Mouse (Mus musculus) lung, postnatal 0 days (tissue): Measurements from ENCODE around the gene Jakmip3. TPM values are rescaled to one million over a fixed set of nuclear protein-coding genes. Genes with fewer than 3 reads are reported as not detected.
A peak's percentile ranks its signal among the peaks of the same experiment; 100 is the strongest.

ENCODE experiments used
- ATAC-seq: fragments of 200-750 bp; cut with Nextera tagmentation; 2 replicates; pipeline ENCODE4 v1.8.0; 2017; ENCODE audit warnings: moderate library complexity
- DNase-seq: peaks from one replicate; pipeline ENCODE4 v3.0.0-alpha.2; 2016; ENCODE audit warnings: low spot score
- H3K27ac ChIP-seq: fragments of 300-500 bp; sonication (generic); 2 replicates; pipeline ENCODE4 v1.5.1; 2014; ENCODE audit warnings: antibody characterized with exemption, mild to moderate bottlenecking, low read length, mixed read lengths
- H3K27me3 ChIP-seq: fragments of 300-500 bp; sonication (generic); replicated peaks from 2 replicates; pipeline ENCODE4 v1.6.1; 2014; ENCODE audit warnings: low read length, mixed read lengths; ENCODE audit not compliant: insufficient read depth
- H3K36me3 ChIP-seq: fragments of 300-500 bp; sonication (generic); 2 replicates; pipeline ENCODE4 v1.6.1; 2014; ENCODE audit warnings: low read length, mixed read lengths; ENCODE audit not compliant: insufficient read depth
- H3K4me1 ChIP-seq: fragments of 300-500 bp; sonication (generic); 2 replicates; pipeline ENCODE4 v1.6.1; 2014; ENCODE audit warnings: antibody characterized with exemption, low read depth, low read length, mixed read lengths; ENCODE audit not compliant: insufficient read depth
- H3K4me2 ChIP-seq: fragments of 300-500 bp; sonication (generic); replicated peaks from 2 replicates; pipeline ENCODE4 v1.6.1; 2014; ENCODE audit warnings: low read depth, mild to moderate bottlenecking, low read length, moderate library complexity, mixed read lengths
- H3K4me3 ChIP-seq: fragments of 300-500 bp; sonication (generic); 2 replicates; pipeline ENCODE4 v1.5.1; 2014; ENCODE audit warnings: low read depth, low read length
- H3K9ac ChIP-seq: fragments of 300-500 bp; sonication (generic); replicated peaks from 2 replicates; pipeline ENCODE4 v1.6.1; 2014; ENCODE audit warnings: low read depth, mild to moderate bottlenecking
- H3K9me3 ChIP-seq: fragments of 300-500 bp; sonication (generic); 2 replicates; pipeline ENCODE4 v1.6.1; 2016; ENCODE audit warnings: low read length, mixed read lengths
- CTCF ChIP-seq: IDR thresholded peaks from 2 replicates; pipeline ENCODE4 v1.5.1; 2016; ENCODE audit warnings: antibody characterized with exemption, mild to moderate bottlenecking
- EP300 ChIP-seq: IDR thresholded peaks from 2 replicates; pipeline ENCODE4 v1.6.1; 2016; ENCODE audit warnings: antibody characterized with exemption, mild to moderate bottlenecking, control low read depth
- WGBS: fragments of 180-500 bp; shearing (Covaris S2); extraction: QIAGEN DNeasy Blood & Tissue Kit; methylation state at CpG from one replicate; pipeline ENCODE4 v1.1.7; 2014; 5-methylcytosine and 5-hydroxymethylcytosine counted together
- polyA plus RNA-seq: library from polyadenylated mRNA; unstranded; fragments of >200 nt; fragmentation: Nextera tagmentation; extraction: Ambion mirVana; gene quantifications from 2 replicates; pipeline ENCODE4 v1.2.1, GENCODE M21; 2015

The Jakmip3 gene
- polyA plus RNA-seq, 1 experiment from 2014 or later, result not detected

DNA sequence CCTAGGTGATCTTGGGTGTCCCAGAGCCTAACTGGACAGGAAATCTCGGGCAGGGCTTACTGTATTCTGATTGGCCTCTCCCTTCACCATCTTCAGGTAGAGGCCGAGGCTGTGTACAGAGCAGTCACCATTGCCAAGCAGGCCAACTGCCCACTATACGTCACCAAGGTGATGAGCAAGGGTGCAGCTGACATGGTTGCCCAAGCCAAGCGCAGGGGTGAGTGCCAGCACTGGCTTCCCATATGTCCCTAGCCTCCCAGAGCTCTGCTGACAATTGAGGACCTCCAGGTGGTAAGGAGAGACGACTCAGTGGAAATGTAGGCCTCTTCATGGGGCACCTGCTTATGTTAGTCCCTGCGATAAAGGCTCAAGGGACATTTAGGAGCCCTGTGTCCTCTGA lies 154.2 kb downstream of the Jakmip3 start:
- no peak for TF ChIP-seq CTCF
- TF ChIP-seq EP300, result no peak
- no peak overlapping the region for H3K9ac ChIP-seq
- no peak overlapping the region for H3K4me3 ChIP-seq
- WGBS, result 75% methylated on average over 6 of the region's 6 CpGs
- no peak overlapping the region for H3K27ac ChIP-seq
- ATAC-seq (no peak), DNase-seq (no peak)
- H3K4me2 ChIP-seq, result no peak overlapping the region
- H3K4me1 ChIP-seq, result no peaks in the 10 kb centered on the region
- no peaks in the 10 kb centered on the region for H3K36me3 ChIP-seq
- no peaks in the 10 kb centered on the region for H3K9me3 ChIP-seq
- no peaks in the 10 kb centered on the region for H3K27me3 ChIP-seq

DNA sequence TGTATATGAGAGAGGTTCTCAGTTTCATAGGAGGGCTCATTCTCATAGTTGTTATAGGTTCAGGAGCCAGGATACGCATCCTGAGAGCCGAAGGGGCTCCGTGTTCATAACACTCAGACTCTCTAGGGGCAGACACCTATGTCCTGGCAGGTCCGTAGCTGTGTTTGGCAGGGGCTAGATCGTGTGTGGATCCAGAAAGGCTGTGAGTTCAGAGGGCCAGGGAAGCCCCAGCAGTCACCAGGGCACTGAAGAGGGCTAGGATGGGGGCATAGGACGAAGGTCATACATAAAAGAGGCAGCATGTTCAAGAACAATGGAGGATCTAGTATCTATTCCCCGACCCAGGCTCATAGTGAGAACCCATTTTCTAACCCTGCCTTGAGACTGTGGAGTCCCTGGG lies 154.8 kb downstream of the Jakmip3 start:
- Histone ChIP-seq H3K4me3 (no peak overlapping the region), H3K4me1 (no peaks in the 10 kb centered on the region), H3K36me3 (no peaks in the 10 kb centered on the region), H3K4me2 (no peak overlapping the region), H3K9ac (no peak overlapping the region), H3K27ac (no peak overlapping the region), H3K9me3 (no peaks in the 10 kb centered on the region), H3K27me3 (no peaks in the 10 kb centered on the region)
- ATAC-seq (no peak), DNase-seq (no peak)
- TF ChIP-seq EP300, result no peak
- TF ChIP-seq CTCF, result no peak
- 85% methylated on average over 7 of the region's 7 CpGs for WGBS

DNA sequence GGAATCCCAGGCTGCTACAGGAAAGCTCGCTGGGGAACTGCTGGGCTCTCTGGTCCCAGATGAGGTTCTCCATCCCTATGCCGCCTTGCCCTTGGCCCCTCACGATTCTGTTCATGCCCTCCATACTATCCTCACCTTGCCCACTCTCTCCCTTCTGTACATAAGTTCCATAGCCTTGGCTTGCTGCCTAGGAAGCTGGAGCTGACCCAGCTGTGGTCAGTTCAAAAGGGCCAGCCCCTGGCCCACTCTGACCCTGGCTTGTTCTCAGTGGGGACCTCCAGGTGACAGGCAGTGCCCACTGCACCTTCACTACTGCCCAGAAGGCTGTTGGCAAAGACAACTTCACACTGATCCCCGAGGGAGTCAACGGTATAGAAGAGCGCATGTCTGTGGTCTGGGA lies 155.9 kb downstream of the Jakmip3 start:
- TF ChIP-seq EP300, result no peak
- TF ChIP-seq CTCF, result no peak
- H3K27me3 ChIP-seq, result no peaks in the 10 kb centered on the region
- WGBS, result 77% methylated on average over 6 of the region's 6 CpGs
- H3K9ac ChIP-seq, result no peak overlapping the region
- H3K4me3 ChIP-seq, result no peak overlapping the region
- H3K27ac ChIP-seq, result no peak overlapping the region
- H3K4me1 ChIP-seq, result no peaks in the 10 kb centered on the region
- no peak overlapping the region for H3K4me2 ChIP-seq
- ATAC-seq, result no peak
- H3K9me3 ChIP-seq, result no peaks in the 10 kb centered on the region
- DNase-seq, result no peak
- H3K36me3 ChIP-seq, result no peaks in the 10 kb centered on the region

DNA sequence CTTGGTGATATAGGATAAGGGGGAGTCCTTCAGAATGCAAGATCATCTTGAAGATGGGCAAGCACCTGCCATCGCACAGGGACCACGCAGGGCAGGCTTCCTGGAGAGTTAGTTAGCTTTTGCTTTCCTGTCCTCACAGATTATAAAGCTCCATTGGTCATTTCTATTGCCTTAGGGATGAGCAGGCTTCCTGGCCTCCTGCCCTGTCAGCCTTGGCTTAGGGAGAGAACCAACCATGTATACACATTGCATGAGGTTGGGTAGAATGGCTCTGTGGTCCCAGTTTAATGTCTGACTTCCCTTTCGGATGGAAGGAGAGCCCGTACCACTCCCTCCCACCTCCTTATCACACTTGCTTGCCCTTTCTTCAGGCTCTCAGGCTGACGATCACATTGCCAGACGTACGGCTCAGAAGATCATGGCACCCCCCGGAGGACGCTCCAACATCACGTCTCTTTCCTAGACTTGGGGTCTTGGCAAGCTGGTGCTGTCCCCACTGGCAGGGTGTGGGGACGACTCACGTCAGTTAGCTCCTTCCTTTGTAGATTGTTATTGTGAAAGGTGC lies 160.1 kb downstream of the Jakmip3 start:
- no peaks in the 10 kb centered on the region for H3K27me3 ChIP-seq
- H3K4me2 ChIP-seq, result no peak overlapping the region
- no peak for TF ChIP-seq EP300
- no peak for TF ChIP-seq CTCF
- H3K9me3 ChIP-seq, result no peaks in the 10 kb centered on the region
- H3K9ac ChIP-seq, result no peak overlapping the region
- H3K36me3 ChIP-seq, result no peaks in the 10 kb centered on the region
- DNase-seq, result no peak
- ATAC-seq, result no peak
- no peak overlapping the region for H3K27ac ChIP-seq
- H3K4me3 ChIP-seq, result no peak overlapping the region
- 60% methylated on average over 12 of the region's 12 CpGs for WGBS
- no peaks in the 10 kb centered on the region for H3K4me1 ChIP-seq

DNA sequence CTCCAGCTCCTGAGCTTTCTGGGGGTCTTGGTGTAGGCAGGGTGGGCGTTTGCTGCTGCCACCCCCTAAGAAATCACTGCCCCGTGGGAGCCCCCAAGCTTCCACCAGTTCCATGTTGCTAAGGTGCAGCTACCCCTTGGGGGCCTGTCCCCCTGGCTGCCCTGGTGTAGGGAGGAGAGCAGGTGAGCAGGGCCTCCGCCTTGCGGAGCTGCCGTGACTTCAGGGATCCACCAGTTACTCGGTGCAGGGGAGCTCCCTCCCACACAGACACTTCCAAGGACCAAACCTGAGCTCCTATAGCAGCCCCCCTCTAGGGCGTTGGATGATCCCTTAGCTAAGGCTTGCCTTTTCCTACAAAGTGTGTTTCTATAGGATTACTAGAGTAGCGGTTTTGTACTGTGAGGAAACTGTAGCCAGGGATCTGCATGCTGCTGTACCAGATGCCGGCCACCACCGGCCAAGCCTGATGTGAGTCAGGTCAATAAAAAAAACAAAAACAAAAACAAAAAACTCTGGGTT lies 160.8 kb downstream of the Jakmip3 start:
- Histone ChIP-seq H3K27me3 (no peaks in the 10 kb centered on the region), H3K27ac (no peak overlapping the region), H3K9ac (no peak overlapping the region), H3K4me2 (no peak overlapping the region), H3K36me3 (no peaks in the 10 kb centered on the region), H3K4me3 (no peak overlapping the region), H3K9me3 (no peaks in the 10 kb centered on the region), H3K4me1 (no peaks in the 10 kb centered on the region)
- 73% methylated on average over 10 of the region's 10 CpGs for WGBS
- ATAC-seq (no peak), DNase-seq (no peak)
- no peak for TF ChIP-seq CTCF
- no peak for TF ChIP-seq EP300

DNA sequence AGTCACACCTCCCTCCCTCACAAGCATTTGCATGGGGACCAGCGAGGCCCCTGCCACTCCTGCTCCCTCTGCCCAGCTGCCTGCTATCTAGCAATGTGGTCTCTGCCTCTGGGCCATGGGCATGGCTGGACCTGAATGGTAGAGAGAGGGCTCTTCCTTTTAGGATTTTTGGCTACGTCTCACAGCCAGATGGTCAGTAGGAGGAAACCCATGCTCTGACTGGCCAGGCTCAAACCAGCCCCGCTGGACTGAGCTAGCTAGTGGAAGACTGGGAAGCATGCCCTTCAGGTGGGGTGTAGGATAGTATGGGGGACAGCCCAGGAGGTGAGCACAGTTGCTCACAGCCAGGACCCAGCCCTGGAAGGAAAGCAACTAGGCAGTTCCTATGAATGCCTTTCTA lies 161.3 kb downstream of the Jakmip3 start:
- 74% methylated on average over 3 of the region's 3 CpGs for WGBS
- Histone ChIP-seq H3K27me3 (no peaks in the 10 kb centered on the region), H3K4me2 (no peak overlapping the region), H3K9ac (no peak overlapping the region), H3K9me3 (no peaks in the 10 kb centered on the region), H3K27ac (no peak overlapping the region), H3K4me3 (no peak overlapping the region), H3K36me3 (no peaks in the 10 kb centered on the region), H3K4me1 (no peaks in the 10 kb centered on the region)
- DNase-seq, result no peak
- no peak for ATAC-seq
- no peak for TF ChIP-seq CTCF
- TF ChIP-seq EP300, result no peak

DNA sequence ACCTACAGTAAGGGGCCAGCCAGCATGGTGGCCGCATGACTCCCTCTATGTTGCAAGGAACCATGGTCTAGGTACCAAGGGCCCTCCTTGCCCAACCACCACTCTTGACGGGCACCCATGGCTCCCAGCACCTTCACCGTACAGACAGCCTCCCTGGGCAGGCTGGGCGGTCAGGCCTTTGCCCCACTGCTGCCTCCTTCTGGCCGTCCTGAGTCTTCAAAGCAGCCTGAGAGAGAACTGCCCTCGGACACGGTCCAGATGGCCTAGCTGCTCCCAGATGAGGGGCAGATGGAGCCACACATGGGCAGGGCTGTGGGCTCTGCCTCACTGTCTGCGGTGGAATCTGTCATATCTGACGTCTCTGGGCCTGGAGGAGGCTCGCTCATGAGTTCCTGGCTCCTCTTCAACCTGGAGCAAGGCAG lies 163.4 kb downstream of the Jakmip3 start:
- 52% methylated on average over 10 of the region's 10 CpGs for WGBS

More for the DNA sequence above, 163.4 kb downstream of the Jakmip3 start:
- no peaks in the 10 kb centered on the region for H3K9me3 ChIP-seq
- no peaks in the 10 kb centered on the region for H3K4me1 ChIP-seq
- no peaks in the 10 kb centered on the region for H3K36me3 ChIP-seq
- ATAC-seq, result no peak
- TF ChIP-seq CTCF (peak; percentile 36), EP300 (no peak)
- H3K27me3 ChIP-seq, result no peaks in the 10 kb centered on the region
- no peak overlapping the region for H3K27ac ChIP-seq
- DNase-seq, result no peak
- H3K4me2 ChIP-seq, result no peak overlapping the region
- no peak overlapping the region for H3K9ac ChIP-seq
- no peak overlapping the region for H3K4me3 ChIP-seq
